Mouse (Mus musculus) ES-Bruce4 (cell line): ENCODE data around the gene Cpsf2. TPM values are rescaled to one million over a fixed set of nuclear protein-coding genes. Genes with fewer than 3 reads are reported as not detected.

Experiments
- H3K27ac ChIP-seq: 2 replicates; pipeline ENCODE4 v1.5.1; 2012; ENCODE audit warnings: low read length, inconsistent platforms; ENCODE audit not compliant: insufficient read depth
- H3K27me3 ChIP-seq: 2 replicates; pipeline ENCODE4 v1.6.1; 2012; ENCODE audit warnings: mild to moderate bottlenecking, low read length, inconsistent platforms; ENCODE audit not compliant: control insufficient read depth, poor library complexity, insufficient read depth, severe bottlenecking
- H3K36me3 ChIP-seq: 2 replicates; pipeline ENCODE4 v1.6.1; 2012; ENCODE audit warnings: inconsistent platforms, mild to moderate bottlenecking, low read length, moderate library complexity; ENCODE audit not compliant: control insufficient read depth, poor library complexity, insufficient read depth, severe bottlenecking
- H3K4me1 ChIP-seq: one replicate; pipeline ENCODE4 v1.8.1; 2011; ENCODE audit warnings: low read length; ENCODE audit not compliant: control insufficient read depth, insufficient read depth
- H3K4me3 ChIP-seq: 2 replicates; pipeline ENCODE4 v1.5.1; 2011; ENCODE audit warnings: low read depth, mild to moderate bottlenecking, low read length
- H3K9ac ChIP-seq: 2 replicates; pipeline ENCODE4 v1.6.1; 2012; ENCODE audit warnings: low read depth, mild to moderate bottlenecking, inconsistent platforms; ENCODE audit not compliant: poor library complexity, severe bottlenecking
- H3K9me3 ChIP-seq: replicated peaks from 2 replicates; pipeline ENCODE4 v1.6.1; 2012; ENCODE audit warnings: mild to moderate bottlenecking, low read length, inconsistent platforms; ENCODE audit not compliant: control insufficient read depth, poor library complexity, insufficient read depth, severe bottlenecking
- CTCF ChIP-seq: IDR thresholded peaks from one replicate; pipeline ENCODE4 v1.8.1; 2011; ENCODE audit warnings: low read depth, low read length
- EP300 ChIP-seq: IDR thresholded peaks from 2 replicates; pipeline ENCODE4 v1.6.1; 2011; ENCODE audit warnings: low read depth, low read length; ENCODE audit not compliant: insufficient read depth
- POLR2A ChIP-seq: IDR thresholded peaks from one replicate; pipeline ENCODE4 v1.8.1; 2011; ENCODE audit warnings: low read length; ENCODE audit not compliant: insufficient read depth
- polyA plus RNA-seq: library from polyadenylated mRNA; stranded (reverse); fragments of >200 nt; gene quantifications from 2 replicates; pipeline ENCODE4 v1.2.4, GENCODE M21; 2011; ENCODE audit warnings: low read depth; ENCODE audit not compliant: missing spikeins, insufficient read depth, insufficient read length

Gene Cpsf2
- polyA plus RNA-seq, 1 experiment, result 39.1 TPM

DNA sequence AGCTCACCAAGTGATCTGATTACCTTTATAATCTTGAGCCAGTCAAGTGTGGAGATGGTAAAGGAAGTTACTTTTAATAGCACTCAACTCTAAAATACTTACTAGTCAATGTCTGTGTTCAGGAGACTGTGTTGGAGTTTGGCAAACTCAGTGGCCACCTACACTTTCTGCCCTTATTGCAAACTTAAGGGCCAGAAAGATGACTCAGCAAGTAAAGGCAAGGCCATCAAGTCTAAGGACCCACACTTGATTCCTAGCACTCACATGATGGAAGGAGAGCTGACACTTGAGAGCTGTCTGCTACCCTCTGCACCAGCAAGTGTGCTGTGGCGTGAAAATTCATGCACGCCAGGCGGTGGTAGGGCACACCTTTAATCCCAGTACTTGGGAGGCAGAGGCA lies 3.6 kb upstream of the Cpsf2 start:
- Histone ChIP-seq H3K27ac (no peak overlapping the region), H3K4me1 (no peaks in the 10 kb centered on the region), H3K36me3 (peaks cover 11% of the 10 kb centered on the region), H3K4me3 (no peak overlapping the region), H3K9ac (no peak overlapping the region), H3K9me3 (no peaks in the 10 kb centered on the region), H3K27me3 (no peaks in the 10 kb centered on the region)
- TF ChIP-seq EP300, result no peak
- no peak for TF ChIP-seq CTCF
- no peak for TF ChIP-seq POLR2A

DNA sequence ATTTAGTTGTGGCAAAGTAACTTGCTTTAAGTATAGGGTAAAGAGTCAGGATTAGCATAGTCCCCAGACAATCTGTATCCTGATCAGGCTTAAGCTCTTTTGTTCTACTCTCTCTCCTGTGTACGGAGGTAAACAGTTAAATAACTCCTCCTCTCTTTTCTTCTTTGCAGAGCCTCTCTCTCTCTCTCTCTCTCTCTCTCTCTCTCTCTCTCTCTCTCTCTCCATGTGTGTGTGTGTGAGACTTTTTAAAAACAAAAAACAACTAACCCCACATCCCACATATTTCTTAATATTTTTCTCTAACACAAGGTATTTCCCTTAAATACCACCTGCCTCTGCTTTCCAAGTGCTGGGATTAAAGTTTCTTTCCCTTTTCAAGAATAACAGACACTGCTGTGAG lies 1.2 kb upstream of the Cpsf2 start:
- H3K9ac ChIP-seq, result peak overlapping the region; percentile 63
- peak overlapping the region; percentile 5; the same call in 1 of the 2 replicates for H3K4me3 ChIP-seq
- no peaks in the 10 kb centered on the region for H3K4me1 ChIP-seq
- H3K27me3 ChIP-seq, result no peaks in the 10 kb centered on the region
- no peaks in the 10 kb centered on the region for H3K9me3 ChIP-seq
- no peak for TF ChIP-seq POLR2A
- no peak for TF ChIP-seq CTCF
- no peak for TF ChIP-seq EP300
- H3K36me3 ChIP-seq, result no peaks in the 10 kb centered on the region; the same call in 1 of the 2 replicates
- H3K27ac ChIP-seq, result no peak overlapping the region

DNA sequence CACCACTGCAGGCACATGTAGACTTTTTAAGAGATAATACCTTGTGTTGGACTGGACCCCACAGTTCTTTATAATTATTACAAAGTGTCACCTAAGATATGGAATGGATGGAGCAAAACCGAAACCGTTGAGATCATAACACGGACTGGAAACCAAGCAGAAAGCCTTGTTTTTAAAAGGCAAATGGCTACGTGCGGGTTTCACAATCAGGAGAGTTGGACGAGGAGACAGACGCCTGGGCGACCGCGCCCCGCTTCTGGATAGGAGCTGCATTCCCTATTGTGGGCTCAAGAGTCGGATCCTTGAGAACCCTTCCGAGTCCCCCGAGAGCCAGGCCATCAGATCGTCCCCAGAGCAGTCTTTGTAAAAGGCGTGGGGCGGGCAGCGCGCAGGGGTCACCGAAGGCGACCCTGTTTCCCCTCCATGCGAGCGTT lies 604 bp upstream of the Cpsf2 start:
- Histone ChIP-seq H3K4me1 (no peaks in the 10 kb centered on the region), H3K27ac (peak overlapping the region; percentile 31; the same call in 1 of the 2 replicates), H3K9me3 (no peaks in the 10 kb centered on the region), H3K4me3 (peak overlapping the region; percentile 88), H3K27me3 (no peaks in the 10 kb centered on the region), H3K9ac (peak overlapping the region; percentile 63), H3K36me3 (no peaks in the 10 kb centered on the region; the same call in 1 of the 2 replicates)
- no peak for TF ChIP-seq EP300
- no peak for TF ChIP-seq POLR2A
- no peak for TF ChIP-seq CTCF

DNA sequence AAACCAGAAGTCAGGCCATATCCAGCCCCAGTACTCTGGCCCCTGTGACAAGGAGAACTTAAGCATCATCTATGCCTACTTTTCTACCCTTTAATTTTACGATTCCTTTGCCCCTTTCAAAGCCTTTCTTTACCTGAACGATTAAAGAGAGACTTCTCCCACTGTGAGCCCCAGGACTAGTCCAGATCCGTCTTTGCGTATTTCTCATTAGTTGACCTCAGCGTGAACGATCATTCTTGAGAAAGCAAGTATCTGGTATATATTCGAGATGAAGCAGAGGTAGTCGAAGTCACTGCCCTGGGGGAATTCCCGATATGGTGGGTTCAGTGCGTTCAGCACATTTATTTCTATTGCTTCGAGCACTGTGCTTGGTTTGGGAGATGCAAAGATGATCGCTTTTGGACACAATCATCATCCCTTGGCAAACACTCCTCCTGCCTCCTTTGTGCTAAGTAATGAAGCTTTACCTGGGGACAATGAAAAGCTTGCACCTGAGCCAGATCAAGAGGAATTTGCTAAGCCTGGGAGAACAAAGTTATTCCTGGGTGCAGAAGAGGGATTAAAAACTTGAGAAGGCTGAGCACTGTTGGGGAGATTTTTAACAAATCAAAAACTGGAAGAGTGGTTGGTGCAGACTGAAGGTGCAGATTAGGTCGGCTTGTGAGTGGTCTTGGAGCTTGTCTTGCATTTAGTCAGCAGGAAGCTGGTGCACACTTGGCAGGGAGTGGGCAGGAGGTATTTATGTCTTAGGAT lies 1.0 kb downstream of the Cpsf2 start:
- no peaks in the 10 kb centered on the region; the same call in 1 of the 2 replicates for H3K36me3 ChIP-seq
- peak overlapping the region; percentile 63 for H3K9ac ChIP-seq
- no peak overlapping the region for H3K27ac ChIP-seq
- TF ChIP-seq POLR2A, result no peak
- TF ChIP-seq EP300, result no peak
- no peak for TF ChIP-seq CTCF
- no peaks in the 10 kb centered on the region for H3K4me1 ChIP-seq
- peak overlapping the region; percentile 88 for H3K4me3 ChIP-seq
- H3K27me3 ChIP-seq, result no peaks in the 10 kb centered on the region
- no peaks in the 10 kb centered on the region for H3K9me3 ChIP-seq

- Histone ChIP-seq H3K27ac (no peak overlapping the region), H3K27me3 (no peaks in the 10 kb centered on the region), H3K36me3 (peaks cover 2% of the 10 kb centered on the region), H3K9ac (peak overlapping the region; percentile 63; the same call in 1 of the 2 replicates), H3K9me3 (no peaks in the 10 kb centered on the region), H3K4me3 (no peak overlapping the region), H3K4me1 (no peaks in the 10 kb centered on the region)
- TF ChIP-seq POLR2A (no peak), CTCF (no peak), EP300 (no peak)
These were observed 1.7 kb downstream of the Cpsf2 start for GRCm38 (mm10) chr12:101977404-101977915.

DNA sequence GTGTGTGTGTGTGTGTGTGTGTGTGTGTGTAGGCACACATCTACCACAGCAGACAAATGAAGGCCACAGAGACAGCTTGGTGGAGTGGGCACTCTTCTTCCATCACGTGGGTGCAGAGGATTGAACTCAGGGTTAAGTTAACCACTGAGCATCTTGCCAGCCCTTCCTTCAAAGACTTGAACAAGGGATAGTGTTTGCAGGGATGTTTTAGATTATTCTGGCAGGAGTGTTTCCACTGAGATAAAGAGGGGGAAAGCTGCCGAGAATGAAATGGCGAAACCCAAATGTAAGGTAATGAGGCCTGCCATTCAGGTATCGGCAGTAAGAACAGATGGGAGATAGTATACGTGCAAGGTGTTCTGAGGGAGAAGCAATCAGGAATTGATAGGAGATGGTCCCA lies 2.4 kb downstream of the Cpsf2 start:
- no peak overlapping the region for H3K9ac ChIP-seq
- TF ChIP-seq EP300, result no peak
- no peak for TF ChIP-seq POLR2A
- TF ChIP-seq CTCF, result no peak
- H3K4me3 ChIP-seq, result no peak overlapping the region
- no peak overlapping the region for H3K27ac ChIP-seq
- no peaks in the 10 kb centered on the region for H3K4me1 ChIP-seq
- H3K9me3 ChIP-seq, result no peaks in the 10 kb centered on the region
- H3K27me3 ChIP-seq, result no peaks in the 10 kb centered on the region
- H3K36me3 ChIP-seq, result peaks cover 7% of the 10 kb centered on the region
